Mouse (Mus musculus) megakaryocyte, adult 5-6 weeks (primary cell): ENCODE results near the gene 1810009A15Rik. TPM values are rescaled to one million over a fixed set of nuclear protein-coding genes. Genes with fewer than 3 reads are reported as not detected.
"Not testable (repeated sequence)": the region's sequence is repeated elsewhere in the genome, so short reads cannot be mapped to it uniquely, and the experiment has no call there.

ENCODE experiments used
- ATAC-seq: 2 replicates; pipeline ENCODE4 v1.8.0; 2016; ENCODE audit warnings: mild to moderate bottlenecking, inconsistent platforms; ENCODE audit not compliant: poor library complexity, severe bottlenecking
- total RNA-seq, 2 experiments: library from RNA; stranded (forward) in 1 of 2; stranded (reverse) in 1 of 2; fragments of 153-499, 151-499 nt in 1 of 2; fragments of 221-1000, 200-1000 nt in 1 of 2; gene quantifications; 2 replicates each; pipeline versions ENCODE4 v1.2.3 to v1.2.4; 2015 to 2017

1810009A15Rik gene
- total RNA-seq (2015) = 43.9 and 64.0 TPM in 2 replicates
- total RNA-seq (2017) = 61.2 and 66.3 TPM in 2 replicates

- peak; percentile 95 for ATAC-seq
Observed at GRCm38 (mm10) chr19:8888511-8889385, at the start of gene 1810009A15Rik, which contains the start of gene Gm49416. Gene 1810009A15Rik, plus strand, starts transcription at chr19:8888853. Gene Gm49416, plus strand, starts transcription at chr19:8888926.

GRCm38 (mm10) chr19:8839103-8839907 lies 49.3 kb upstream of the 1810009A15Rik start, which contains the start of gene Gng3:
Gene Gng3, minus strand, starts transcription at chr19:8839194.
- ATAC-seq = no peak

- peak; percentile 78 for ATAC-seq
Observed at GRCm38 (mm10) chr19:8839908-8840791, 48.5 kb upstream of the 1810009A15Rik start.

- no peak for ATAC-seq
Observed at GRCm38 (mm10) chr19:8841012-8841411, 47.6 kb upstream of the 1810009A15Rik start.

- ATAC-seq = no peak
Observed at GRCm38 (mm10) chr19:8842961-8843360, 45.7 kb upstream of the 1810009A15Rik start.

- peak; percentile 64 for ATAC-seq
Observed at GRCm38 (mm10) chr19:8844371-8845129, 44.1 kb upstream of the 1810009A15Rik start.

- ATAC-seq = no peak
Observed at GRCm38 (mm10) chr19:8848356-8848755, 40.3 kb upstream of the 1810009A15Rik start.

- ATAC-seq = no peak
Observed at GRCm38 (mm10) chr19:8850402-8850901, 38.2 kb upstream of the 1810009A15Rik start, which contains the start of gene Lrrn4cl. Gene Lrrn4cl, plus strand, starts transcription at chr19:8850768.

GRCm38 (mm10) chr19:8851639-8852038 lies 37.0 kb upstream of the 1810009A15Rik start:
- ATAC-seq = no peak

- no peak for ATAC-seq
Observed at GRCm38 (mm10) chr19:8852236-8852928, 36.3 kb upstream of the 1810009A15Rik start.

GRCm38 (mm10) chr19:8853117-8853516 lies 35.5 kb upstream of the 1810009A15Rik start:
- ATAC-seq = no peak

- peak; percentile 52; the same call in 1 of the 2 replicates for ATAC-seq
Observed at GRCm38 (mm10) chr19:8857689-8858088, 31.0 kb upstream of the 1810009A15Rik start.

- ATAC-seq = no peak
Observed at GRCm38 (mm10) chr19:8859018-8859417, 29.6 kb upstream of the 1810009A15Rik start.

- no peak for ATAC-seq
Observed at GRCm38 (mm10) chr19:8864265-8864664, 24.4 kb upstream of the 1810009A15Rik start.

GRCm38 (mm10) chr19:8870381-8870780 lies 18.3 kb upstream of the 1810009A15Rik start:
- ATAC-seq = not testable (repeated sequence)

GRCm38 (mm10) chr19:8870838-8871237 lies 17.8 kb upstream of the 1810009A15Rik start:
- no peak; the same call in 1 of the 2 replicates for ATAC-seq

GRCm38 (mm10) chr19:8871267-8872186 lies 17.1 kb upstream of the 1810009A15Rik start, which contains the start of gene Ubxn1:
Gene Ubxn1, plus strand, starts transcription at chr19:8871496.
- ATAC-seq = peak; percentile 100
